In the genomic region with DNA sequence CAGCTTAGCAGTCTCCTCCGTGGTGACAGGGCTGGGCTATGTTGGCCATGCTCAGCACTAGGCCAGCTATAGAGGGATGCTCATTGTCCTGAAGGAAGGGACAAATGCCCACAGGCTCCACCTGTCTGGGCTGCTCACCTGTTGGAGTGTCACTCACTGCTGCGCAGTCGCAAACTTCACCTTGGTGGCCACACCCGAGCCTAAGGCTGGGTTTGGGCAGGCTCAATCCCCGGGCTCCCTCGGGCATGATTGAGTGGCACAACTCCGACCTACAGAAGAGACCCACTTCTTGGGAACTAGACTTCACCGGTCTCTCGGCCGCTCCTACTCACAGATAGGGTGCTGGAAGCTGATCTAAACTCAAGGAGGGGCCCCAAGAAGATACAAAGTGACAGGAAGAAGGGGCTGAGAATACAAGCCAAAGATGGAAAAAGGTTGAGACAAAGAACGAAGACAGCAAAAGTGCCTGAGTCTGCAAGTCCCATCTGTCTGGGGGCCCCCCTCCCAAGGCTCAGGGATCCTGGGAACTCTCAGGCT, we compare ENCODE assay signal across 8 mouse cellular contexts. TPM values are rescaled to one million over a fixed set of nuclear protein-coding genes. Genes with fewer than 3 reads are reported as not detected.
DNase-seq lines count a peak whose midpoint lies in the region; ATAC-seq and TF ChIP-seq lines count a peak whose summit lies in the region.

No protein-coding gene starts in this region.

- H3K27ac ChIP-seq in cortical plate, adult 2 months (ENCODE audit: insufficient read depth, low read length): no peak overlapping the region
- H3K27ac ChIP-seq in intestine, embryonic 14.5 days (ENCODE audit: low read depth): peak overlapping the region; percentile 92
- H3K27ac ChIP-seq in lung, postnatal 0 days (ENCODE audit: low read length): peak overlapping the region; percentile 95

- 6% methylated on average over 11 of the region's 11 CpGs for WGBS in intestine, embryonic 14.5 days
- WGBS in lung, postnatal 0 days: 3% methylated on average over 11 of the region's 11 CpGs

- H3K4me2 ChIP-seq in intestine, embryonic 14.5 days (ENCODE audit: low read length): peak overlapping the region; percentile 87
- peak overlapping the region; percentile 96 for H3K4me2 ChIP-seq in lung, postnatal 0 days (replicated peaks; ENCODE audit: low read depth, low read length)

- H3K27me3 ChIP-seq in intestine, embryonic 14.5 days (replicated peaks; ENCODE audit: control insufficient read depth, insufficient read depth, low read length): no peaks in the 10 kb centered on the region
- no peaks in the 10 kb centered on the region for H3K27me3 ChIP-seq in lung, postnatal 0 days (replicated peaks; ENCODE audit: insufficient read depth, low read length)

- no peak for TF ChIP-seq EP300 in lung, postnatal 0 days (IDR thresholded peaks at IDR 0.05)

- peak; percentile 23 for DNase-seq in gastrocnemius, postnatal 25 days
- no peak for DNase-seq in gastrocnemius, adult 8-10 months (ENCODE audit: low spot score in 2 of 2)
- DNase-seq in intestine, embryonic 14.5 days (ENCODE audit: low spot score): no peak
- DNase-seq in lung, postnatal 0 days (ENCODE audit: low spot score): peak; percentile 77
- peak; percentile 45 to 70 for DNase-seq in urinary bladder, postnatal 36 days (ENCODE audit: low spot score in 2 of 2)
- DNase-seq in right cerebral cortex, adult 18-20 months: no peak

- TF ChIP-seq POLR2A in cortical plate, adult 2 months (IDR thresholded peaks at IDR 0.05; ENCODE audit: extremely low read depth, insufficient read depth, low read length): no peak

- peaks cover 43% of the 10 kb centered on the region for H3K36me3 ChIP-seq in intestine, embryonic 14.5 days (ENCODE audit: control insufficient read depth, insufficient read depth, low read length)
- peaks cover 14% of the 10 kb centered on the region; the same call in 1 of the 2 replicates for H3K36me3 ChIP-seq in lung, postnatal 0 days (ENCODE audit: insufficient read depth, low read length)

- peak overlapping the region; percentile 26; the same call in 1 of the 2 replicates for H3K4me3 ChIP-seq in cortical plate, adult 2 months (ENCODE audit: insufficient read depth, low read length)
- H3K4me3 ChIP-seq in intestine, embryonic 14.5 days (ENCODE audit: low read depth, low read length): peak overlapping the region; percentile 80
- H3K4me3 ChIP-seq in lung, postnatal 0 days (ENCODE audit: low read depth, low read length): peak overlapping the region; percentile 83

- H3K4me1 ChIP-seq in cortical plate, adult 2 months (ENCODE audit: control insufficient read depth, insufficient read depth, low read length): no peaks in the 10 kb centered on the region; the same call in 1 of the 2 replicates
- peaks cover 23% of the 10 kb centered on the region for H3K4me1 ChIP-seq in intestine, embryonic 14.5 days (replicated peaks; ENCODE audit: control insufficient read depth, insufficient read depth, low read length)
- H3K4me1 ChIP-seq in lung, postnatal 0 days (ENCODE audit: insufficient read depth, low read depth, low read length): peaks cover 17% of the 10 kb centered on the region; the same call in 1 of the 2 replicates

- no peak for TF ChIP-seq CTCF in cortical plate, adult 2 months (IDR thresholded peaks at IDR 0.05; ENCODE audit: extremely low read depth, insufficient read depth, low read length)
- TF ChIP-seq CTCF in lung, postnatal 0 days (IDR thresholded peaks at IDR 0.05): no peak

- ATAC-seq in intestine, embryonic 14.5 days (replicated peaks; ENCODE audit: low FRiP score, low TSS enrichment, low read depth): no peak
- no peak for ATAC-seq in lung, postnatal 0 days
- ATAC-seq in frontal cortex, adult (ENCODE audit: low TSS enrichment): no peak

- H3K9me3 ChIP-seq in intestine, embryonic 14.5 days (ENCODE audit: control insufficient read depth, low read length): no peaks in the 10 kb centered on the region
- H3K9me3 ChIP-seq in lung, postnatal 0 days (ENCODE audit: low read length): no peaks in the 10 kb centered on the region

- H3K9ac ChIP-seq in intestine, embryonic 14.5 days (ENCODE audit: low read length): peak overlapping the region; percentile 88
- peak overlapping the region; percentile 92 for H3K9ac ChIP-seq in lung, postnatal 0 days (replicated peaks; ENCODE audit: low read depth)

RNA-seq across cellular contexts. Expression of a gene that starts 1.4 kb away (rescaled TPM):
- 1 to 10 TPM; 4.7 to 7.3 TPM for total RNA-seq in gastrocnemius, postnatal 25 days (2021)
- total RNA-seq in gastrocnemius, adult 8-10 months (2022): 1 to 10 TPM; 2.0 to 3.3 (median 2.6) TPM
- 3.5 and 4.2 TPM in 2 replicates for polyA plus RNA-seq in cortical plate, adult 2 months (2012; rRNA removed)
- polyA plus RNA-seq in intestine, embryonic 14.5 days (2014; fragmentation: Nextera tagmentation; extraction: Ambion mirVana): 54.3 and 68.4 TPM in 2 replicates
- polyA plus RNA-seq in lung, postnatal 0 days (2015; fragmentation: Nextera tagmentation; extraction: Ambion mirVana): 22.4 and 26.7 TPM in 2 replicates

RNA-seq across cellular contexts. Expression of a gene that starts 9.0 kb away (rescaled TPM):
- total RNA-seq in gastrocnemius, postnatal 25 days (2021): 1 to 10 TPM; 7.3 to 7.6 TPM
- 10 to 100 TPM in 2 of 4 experiments, 1 to 10 TPM in 2; 6.5 to 25.6 (median 9.0) TPM for total RNA-seq in gastrocnemius, adult 8-10 months (2022)
- polyA plus RNA-seq in cortical plate, adult 2 months (2012; rRNA removed): 3.6 and 3.8 TPM in 2 replicates
- polyA plus RNA-seq in intestine, embryonic 14.5 days (2014; fragmentation: Nextera tagmentation; extraction: Ambion mirVana): 19.0 and 21.9 TPM in 2 replicates
- polyA plus RNA-seq in lung, postnatal 0 days (2015; fragmentation: Nextera tagmentation; extraction: Ambion mirVana): 48.3 and 55.7 TPM in 2 replicates

RNA-seq across cellular contexts. Expression of a gene that starts 20.6 kb away (rescaled TPM):
- total RNA-seq in gastrocnemius, postnatal 25 days (2021): 100 to 1,000 TPM; 361 to 390 TPM
- total RNA-seq in gastrocnemius, adult 8-10 months (2022): 100 to 1,000 TPM; 442 to 558 (median 490) TPM
- polyA plus RNA-seq in cortical plate, adult 2 months (2012; rRNA removed): 648 and 653 TPM in 2 replicates
- 1,380 and 1,495 TPM in 2 replicates for polyA plus RNA-seq in intestine, embryonic 14.5 days (2014; fragmentation: Nextera tagmentation; extraction: Ambion mirVana)
- 623 and 695 TPM in 2 replicates for polyA plus RNA-seq in lung, postnatal 0 days (2015; fragmentation: Nextera tagmentation; extraction: Ambion mirVana)

RNA-seq across cellular contexts. Expression of a gene that starts 21.5 kb away (rescaled TPM):
- 10 to 100 TPM; 19.6 to 20.2 TPM for total RNA-seq in gastrocnemius, postnatal 25 days (2021)
- 10 to 100 TPM; 19.3 to 24.6 (median 20.5) TPM for total RNA-seq in gastrocnemius, adult 8-10 months (2022)
- polyA plus RNA-seq in cortical plate, adult 2 months (2012; rRNA removed): 38.6 and 42.6 TPM in 2 replicates
- 53.3 and 60.2 TPM in 2 replicates for polyA plus RNA-seq in intestine, embryonic 14.5 days (2014; fragmentation: Nextera tagmentation; extraction: Ambion mirVana)
- 29.9 and 30.2 TPM in 2 replicates for polyA plus RNA-seq in lung, postnatal 0 days (2015; fragmentation: Nextera tagmentation; extraction: Ambion mirVana)

RNA-seq across cellular contexts. Expression of a gene that starts 21.7 kb away (rescaled TPM):
- 10 to 100 TPM; 24.9 to 29.4 TPM for total RNA-seq in gastrocnemius, postnatal 25 days (2021)
- 10 to 100 TPM; 19.8 to 32.6 (median 24.8) TPM for total RNA-seq in gastrocnemius, adult 8-10 months (2022)
- polyA plus RNA-seq in cortical plate, adult 2 months (2012; rRNA removed): 101 and 108 TPM in 2 replicates
- 64.4 and 71.6 TPM in 2 replicates for polyA plus RNA-seq in intestine, embryonic 14.5 days (2014; fragmentation: Nextera tagmentation; extraction: Ambion mirVana)
- polyA plus RNA-seq in lung, postnatal 0 days (2015; fragmentation: Nextera tagmentation; extraction: Ambion mirVana): 49.1 and 55.0 TPM in 2 replicates

Comparison
In these comparisons a context has a peak if more than half of its experiments do, and no peak if none do; other contexts are left out.
1. DNase-seq: peak in gastrocnemius, postnatal 25 days (single experiment), lung, postnatal 0 days (single experiment) and urinary bladder, postnatal 36 days (2 of 2); none in gastrocnemius, adult 8-10 months (0 of 2), intestine, embryonic 14.5 days (single experiment) and right cerebral cortex, adult 18-20 months (single experiment).
2. H3K4me3 ChIP-seq: peak in every context shown above with its lines; median percentile 83 in lung, postnatal 0 days; 80 in intestine, embryonic 14.5 days; 26 in cortical plate, adult 2 months.